10 mouse cellular contexts compared by ENCODE assay signal in genomic region chr17:14516097-14516496, GRCm38 (mm10).
DNase-seq lines count a peak whose midpoint lies in the region; ATAC-seq and TF ChIP-seq lines count a peak whose summit lies in the region.
"Had no signal": no experiment of that assay in that cellular context is flagged by ENCODE, and none has a peak within 500 bp of the region (broad histone marks: within the 10 kb centered on the region; RNA-seq: fewer than 3 reads in every experiment).

No protein-coding gene starts in this region.

- H3K36me3 ChIP-seq in ES-Bruce4 (ENCODE audit: control insufficient read depth, insufficient read depth, low read length, poor library complexity, severe bottlenecking) = no peaks in the 10 kb centered on the region
- H3K36me3 ChIP-seq in hindbrain, embryonic 12.5 days = no peaks in the 10 kb centered on the region
- H3K36me3 ChIP-seq: embryonic facial prominence, embryonic 13.5 days; liver, embryonic 15.5 days had no signal

- no peaks in the 10 kb centered on the region for H3K27me3 ChIP-seq in ES-Bruce4 (ENCODE audit: control insufficient read depth, insufficient read depth, low read length, poor library complexity, severe bottlenecking)
- peaks cover 2% of the 10 kb centered on the region; the same call in 1 of the 2 replicates for H3K27me3 ChIP-seq in hindbrain, embryonic 12.5 days
- H3K27me3 ChIP-seq: embryonic facial prominence, embryonic 13.5 days; liver, embryonic 15.5 days had no signal

- H3K4me3 ChIP-seq in ES-Bruce4 (ENCODE audit: low read depth, low read length) = no peak overlapping the region
- H3K4me3 ChIP-seq in hindbrain, embryonic 12.5 days = no peak overlapping the region
- H3K4me3 ChIP-seq: embryonic facial prominence, embryonic 13.5 days; liver, embryonic 15.5 days had no signal

- DNase-seq in 3T3-L1 (ENCODE audit: low read depth, low spot score) = peak; percentile 70
- DNase-seq in embryo, embryonic 10 days (ENCODE audit: low spot score) = peak; percentile 64
- peak; percentile 68 to 78 for DNase-seq in layer of hippocampus, postnatal 10 days (ENCODE audit: low spot score in 2 of 2)
- DNase-seq in mesoderm, embryonic 11.5 days (ENCODE audit: low read depth, low spot score) = peak; percentile 77
- peak; percentile 78 for DNase-seq in right cerebral cortex, postnatal 4 days

- no peaks in the 10 kb centered on the region for H3K9me3 ChIP-seq in ES-Bruce4 (replicated peaks; ENCODE audit: control insufficient read depth, insufficient read depth, low read length, poor library complexity, severe bottlenecking)
- no peaks in the 10 kb centered on the region for H3K9me3 ChIP-seq in hindbrain, embryonic 12.5 days (replicated peaks)
- H3K9me3 ChIP-seq: embryonic facial prominence, embryonic 13.5 days; liver, embryonic 15.5 days had no signal

- WGBS in hindbrain, embryonic 12.5 days = 31% methylated on average over 8 of the region's 8 CpGs

- ATAC-seq in hindbrain, embryonic 12.5 days (ENCODE audit: low FRiP score) = peak; percentile 44
- ATAC-seq in megakaryocyte, adult 5-6 weeks (ENCODE audit: poor library complexity, severe bottlenecking) = no peak

- H3K4me1 ChIP-seq in ES-Bruce4 (ENCODE audit: control insufficient read depth, insufficient read depth, low read length) = no peaks in the 10 kb centered on the region
- H3K4me1 ChIP-seq in hindbrain, embryonic 12.5 days = 0 out of 2 replicates have a peak, but pooled peaks cover 5% of the 10 kb centered on the region
- H3K4me1 ChIP-seq: liver, embryonic 15.5 days had no signal

- H3K27ac ChIP-seq in ES-Bruce4 (ENCODE audit: insufficient read depth, low read length) = no peak overlapping the region
- H3K27ac ChIP-seq in hindbrain, embryonic 12.5 days = no peak overlapping the region
- H3K27ac ChIP-seq: embryonic facial prominence, embryonic 13.5 days; liver, embryonic 15.5 days had no signal

- TF ChIP-seq EP300 in ES-Bruce4 (IDR thresholded peaks at IDR 0.05; ENCODE audit: insufficient read depth, low read depth, low read length) = no peak

- TF ChIP-seq POLR2A in ES-Bruce4 (IDR thresholded peaks at IDR 0.05; ENCODE audit: insufficient read depth, low read length) = no peak

- peak; percentile 39 for TF ChIP-seq CTCF in ES-Bruce4 (IDR thresholded peaks at IDR 0.05; ENCODE audit: low read depth, low read length)

- H3K9ac ChIP-seq in ES-Bruce4 (ENCODE audit: low read depth, poor library complexity, severe bottlenecking) = no peak overlapping the region
- no peak overlapping the region for H3K9ac ChIP-seq in hindbrain, embryonic 12.5 days
- H3K9ac ChIP-seq: embryonic facial prominence, embryonic 13.5 days; liver, embryonic 15.5 days had no signal

- no peak overlapping the region for H3K4me2 ChIP-seq in hindbrain, embryonic 12.5 days (replicated peaks)
- H3K4me2 ChIP-seq: embryonic facial prominence, embryonic 13.5 days; liver, embryonic 15.5 days had no signal
